Mouse (Mus musculus): Measurements from ENCODE around the gene Ddx18.

The Ddx18 gene

DNA sequence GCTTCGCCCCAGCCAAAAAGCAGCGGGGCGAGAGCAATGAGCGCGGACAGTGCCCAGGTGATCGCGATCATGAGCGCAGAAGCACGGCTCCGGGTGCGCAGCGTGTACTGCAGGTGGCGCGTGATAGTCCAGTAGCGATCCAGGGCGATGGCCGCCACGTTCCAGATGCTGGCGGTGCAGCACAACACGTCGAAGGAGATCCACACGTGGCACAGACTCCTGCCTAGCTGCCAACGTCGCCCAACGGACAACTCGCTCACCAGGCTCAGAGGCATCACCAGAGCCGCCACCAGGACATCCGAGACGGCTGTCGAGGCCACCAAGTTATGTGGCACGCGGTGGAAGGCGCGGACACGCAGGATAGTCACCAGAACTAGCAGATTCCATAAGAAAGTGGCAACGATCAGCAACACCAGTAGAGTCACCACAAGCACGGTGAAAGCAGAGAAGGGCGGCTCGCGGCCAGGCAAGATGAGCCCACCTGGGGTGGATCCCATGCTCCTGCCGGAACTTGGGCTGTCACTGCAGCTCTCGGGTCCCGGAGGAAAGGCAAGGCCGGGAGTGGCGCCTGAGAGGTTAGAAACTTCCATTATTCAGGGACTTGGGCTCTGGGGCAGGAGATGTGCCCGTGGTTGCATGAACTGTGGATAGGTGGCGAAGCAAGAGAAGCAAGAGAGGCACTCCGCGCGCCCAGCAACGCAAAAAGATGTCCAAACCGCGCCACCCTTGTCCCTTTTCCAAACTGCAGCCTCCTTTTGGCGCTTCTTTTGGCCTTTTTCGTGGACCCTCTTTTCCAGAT, 40.0 kb downstream of the Ddx18 start:
- peak; percentile 24 for DNase-seq (ENCODE audit: low read depth, low spot score)

DNA sequence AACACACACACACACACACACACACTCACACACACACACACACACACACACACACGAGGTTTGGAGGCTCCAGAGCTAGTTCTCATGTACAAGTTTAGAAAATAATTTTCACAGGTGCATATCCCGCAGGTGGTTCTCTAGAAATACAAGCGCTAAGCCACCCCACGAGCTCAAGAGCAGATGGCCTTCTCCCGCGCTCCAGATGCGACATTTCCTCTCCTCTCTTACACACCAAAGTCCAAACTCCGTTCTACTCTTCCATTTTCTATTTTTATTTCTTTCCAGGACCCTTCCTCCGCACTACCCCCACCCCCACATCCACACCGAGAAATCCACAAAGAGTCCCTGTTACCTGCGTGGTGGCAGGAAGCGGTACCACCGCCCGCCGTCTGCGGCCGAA, 40.7 kb downstream of the Ddx18 start:
- DNase-seq (ENCODE audit: low read depth, low spot score) = no peak

DNA sequence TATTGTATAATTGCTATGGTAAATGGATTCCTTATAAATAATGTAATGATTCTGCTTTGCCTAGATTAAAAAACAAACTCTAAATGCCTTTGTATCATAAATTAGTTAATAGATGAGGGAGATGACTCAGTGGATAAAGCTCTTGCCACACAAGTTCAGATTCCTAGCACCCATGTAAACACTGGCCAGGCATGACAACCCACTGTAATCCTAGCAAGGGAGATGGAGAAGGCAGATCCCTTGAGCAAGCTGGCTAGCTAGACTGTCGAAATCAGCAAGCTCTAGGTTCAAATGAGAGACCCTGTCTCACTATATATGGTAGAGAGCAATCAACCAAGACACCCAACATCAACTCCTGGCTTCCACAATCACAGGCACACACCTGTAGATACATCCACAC, 49.2 kb downstream of the Ddx18 start:
- no peak for DNase-seq (ENCODE audit: low read depth, low spot score)

DNA sequence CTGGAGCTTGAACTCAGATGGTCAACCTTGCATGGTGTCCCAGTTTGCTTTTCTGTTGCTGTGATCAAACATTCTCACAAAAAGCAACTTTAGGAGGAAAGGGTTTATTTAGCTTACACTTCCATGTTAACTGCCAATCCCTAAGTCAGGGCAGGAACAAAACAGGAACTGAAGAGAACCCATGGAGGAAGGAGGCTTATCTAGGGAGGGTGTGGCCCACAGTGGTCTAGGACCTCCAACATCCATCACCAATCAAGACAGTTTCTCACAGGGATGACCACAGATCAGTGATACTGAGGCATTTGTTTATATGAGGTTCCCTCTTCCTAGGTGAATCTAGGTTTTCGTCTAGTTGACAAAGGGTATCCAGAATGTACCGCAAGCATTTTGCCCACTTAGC, 55.8 kb downstream of the Ddx18 start:
- DNase-seq (ENCODE audit: low read depth, low spot score) = no peak

DNA sequence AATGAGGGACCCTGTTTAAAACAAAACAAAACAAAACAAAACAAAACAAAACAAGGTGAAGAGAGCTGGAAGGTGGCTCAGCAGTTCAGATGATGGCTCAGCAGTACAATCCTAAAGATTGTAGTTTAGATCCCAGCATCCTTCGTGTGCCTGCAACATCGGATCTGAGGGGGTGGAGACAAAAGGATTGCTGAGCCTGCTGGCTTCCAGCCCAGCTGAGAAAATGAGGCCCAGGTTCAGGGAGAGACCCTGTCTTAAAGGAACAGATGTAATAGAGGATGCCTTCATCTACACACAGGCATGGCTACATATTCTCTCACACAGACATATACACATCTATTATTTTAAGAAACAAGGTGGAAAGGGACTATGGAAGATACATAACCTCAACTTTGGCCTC, 56.6 kb downstream of the Ddx18 start:
- DNase-seq (ENCODE audit: low read depth, low spot score) = no peak

DNA sequence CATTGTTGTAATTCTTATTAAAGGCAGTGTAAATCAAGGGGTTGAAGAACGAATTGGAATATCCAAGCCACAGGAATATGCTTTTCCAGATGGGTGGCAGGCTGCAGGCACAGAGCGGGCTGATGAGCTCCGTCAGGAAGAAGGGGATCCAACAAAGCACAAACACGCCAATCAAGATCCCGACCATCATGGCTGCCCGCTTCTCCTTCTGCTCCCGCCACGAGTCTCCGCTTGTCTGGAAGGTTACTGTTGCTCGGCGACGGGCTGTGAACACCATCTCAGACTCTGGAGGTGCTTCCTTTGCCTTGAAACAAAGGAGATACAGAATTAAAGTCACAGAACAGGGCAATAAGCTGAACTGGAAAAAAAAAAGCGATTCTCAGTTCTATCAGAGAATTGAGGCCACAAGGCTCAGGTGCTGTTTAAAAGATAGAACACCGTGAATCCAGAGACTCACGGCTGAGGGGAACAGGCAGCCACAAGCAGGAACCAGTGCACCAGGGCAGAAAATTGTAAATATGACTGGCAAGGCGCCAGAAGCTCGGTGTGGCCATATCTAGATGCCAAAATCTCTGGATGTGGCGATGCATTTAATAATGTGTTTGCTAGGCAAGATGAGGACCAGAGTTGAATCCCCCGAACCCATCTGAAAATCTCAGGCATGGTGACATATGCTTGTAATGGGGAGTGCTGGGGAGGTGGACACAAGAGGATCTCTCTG, 57.2 kb downstream of the Ddx18 start:
- no peak for DNase-seq (ENCODE audit: low read depth, low spot score)

DNA sequence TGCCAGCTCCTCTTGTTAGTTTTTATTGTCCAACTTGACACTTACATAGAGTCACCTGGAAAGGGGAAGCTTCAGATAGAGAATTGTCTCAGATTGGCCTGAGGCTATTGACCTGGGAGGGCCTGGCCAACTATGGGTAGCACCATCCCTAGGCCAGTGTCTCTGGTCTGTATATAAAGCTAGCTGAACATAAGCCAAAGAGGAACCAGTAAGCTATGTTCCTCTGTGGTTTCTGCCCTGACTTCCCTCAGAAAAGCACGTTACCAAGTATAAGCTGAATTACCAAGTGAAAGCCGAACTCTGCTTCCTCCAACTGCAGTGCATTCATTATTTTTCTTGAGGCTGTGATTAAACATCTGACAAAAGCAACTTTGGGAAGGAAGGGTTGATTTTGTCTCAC, 59.1 kb downstream of the Ddx18 start:
- DNase-seq (ENCODE audit: low read depth, low spot score) = no peak

Data from mesoderm, embryonic 11.5 days (tissue).